Mouse (Mus musculus): ENCODE results near the gene Map4k4. TPM values are rescaled to one million over a fixed set of nuclear protein-coding genes. Genes with fewer than 3 reads are reported as not detected.

The Map4k4 gene
- total RNA-seq, 2 experiments from 2014 or later, result 108 to 109 TPM

- DNase-seq, result peak in 1 of 2 experiments; percentile 51
Measured at GRCm38 (mm10) chr1:40000899-40001298, 100.2 kb downstream of the Map4k4 start.

GRCm38 (mm10) chr1:40002129-40002727, 101.5 kb downstream of the Map4k4 start:
- DNase-seq, result no peak

DNA sequence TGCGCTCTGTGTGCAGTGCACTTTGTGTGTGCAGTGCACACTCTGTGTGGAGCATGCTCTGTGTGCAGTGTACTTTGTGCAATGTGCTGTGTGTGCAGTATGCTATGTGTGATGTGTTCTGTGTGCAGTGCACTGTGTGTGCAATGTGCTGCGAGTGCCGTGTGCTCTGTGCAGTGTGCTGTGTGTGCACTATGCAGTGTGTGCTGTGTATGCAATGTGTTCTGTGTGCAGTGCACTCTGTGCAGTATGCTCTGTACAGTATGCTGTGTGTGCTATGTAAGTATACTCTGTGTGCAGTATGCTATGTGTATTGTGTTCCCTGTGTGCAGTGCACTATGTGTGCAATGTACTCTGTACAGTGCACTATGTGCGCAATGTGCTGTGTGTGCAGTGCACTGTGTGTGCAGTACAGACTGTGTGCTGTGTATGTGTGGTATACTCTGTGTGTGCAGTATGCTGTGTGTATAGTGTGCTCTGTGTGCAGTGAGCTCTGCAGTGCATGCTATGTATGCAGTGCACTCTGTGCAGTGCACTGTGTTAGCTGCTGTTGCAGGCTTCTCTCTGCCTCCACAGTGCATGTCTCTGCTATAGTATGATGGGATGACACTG, 105.4 kb downstream of the Map4k4 start:
- no peak for DNase-seq

DNA sequence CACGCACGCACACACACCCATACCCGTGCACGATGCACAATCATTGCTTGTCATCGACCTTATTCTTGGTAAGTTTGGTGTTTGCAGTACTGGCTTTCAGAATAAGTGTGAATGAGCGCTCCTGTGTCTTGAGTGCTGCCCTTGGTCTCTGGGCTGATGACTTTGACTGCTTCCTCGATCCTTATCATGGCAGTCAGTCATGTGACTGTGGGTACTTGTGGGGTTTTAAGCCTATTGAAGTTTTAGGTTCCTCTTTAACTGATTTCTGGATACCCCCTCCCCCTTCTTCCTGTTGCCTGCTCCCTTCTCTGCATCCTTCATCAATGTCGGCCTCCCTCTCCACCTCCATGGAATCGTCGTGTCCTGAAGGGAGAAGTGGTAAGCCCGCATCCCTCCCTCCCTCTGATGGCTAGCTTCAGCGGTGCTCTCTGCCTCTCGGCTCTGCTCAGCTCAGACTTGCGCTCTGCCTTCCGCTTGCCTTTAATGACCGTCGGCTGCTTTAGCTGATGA, 107.3 kb downstream of the Map4k4 start:
- DNase-seq, result no peak

DNA sequence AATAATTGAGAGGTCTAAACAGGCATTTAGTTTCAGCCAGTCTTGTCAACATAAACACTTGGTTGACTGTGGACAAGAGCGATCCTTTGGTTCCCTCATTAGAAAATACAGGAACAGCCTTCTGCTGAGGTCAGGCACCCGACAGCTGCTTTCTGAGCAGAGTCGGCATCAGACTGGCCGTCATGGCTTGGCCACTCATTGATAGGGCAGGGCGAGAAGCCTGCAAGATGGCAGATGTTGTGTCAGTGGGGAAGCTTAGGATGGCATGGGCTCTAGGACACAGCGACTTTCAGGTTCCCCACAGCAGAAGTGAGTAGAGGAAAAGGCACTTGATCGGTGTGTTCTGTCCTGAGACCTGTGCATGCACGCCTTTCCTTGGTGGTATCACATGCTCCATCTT, 112.0 kb downstream of the Map4k4 start:
- no peak for DNase-seq

DNA sequence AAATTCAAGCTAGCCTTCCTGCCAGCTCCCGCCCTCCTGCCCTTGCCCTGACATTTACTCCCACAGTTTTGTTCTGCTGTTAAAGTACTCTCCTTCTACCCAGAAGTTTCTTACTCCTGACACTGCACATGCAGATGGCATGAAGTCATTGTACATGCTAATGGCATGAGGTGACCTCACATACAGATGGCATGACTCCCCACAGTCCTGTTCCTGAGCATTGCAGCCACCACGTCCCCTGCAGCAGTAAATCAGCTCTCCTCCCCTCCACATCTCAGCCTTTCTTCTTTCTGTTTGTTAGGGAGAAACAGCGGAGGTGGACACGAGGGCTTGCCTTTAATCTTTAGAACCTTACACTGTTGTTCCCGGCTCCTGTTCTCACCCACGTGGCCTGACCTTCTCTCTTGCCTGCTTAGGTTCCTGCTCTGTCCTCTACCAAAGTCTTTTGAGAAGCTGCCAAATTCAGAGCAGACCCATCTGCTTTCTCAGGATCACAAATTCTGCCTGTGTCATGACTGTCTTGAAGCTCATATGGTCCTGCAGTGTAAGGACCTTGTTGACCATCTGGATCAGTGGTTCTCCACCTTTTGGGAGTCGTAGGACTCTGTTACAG, 114.5 kb downstream of the Map4k4 start:
- DNase-seq, result no peak

DNA sequence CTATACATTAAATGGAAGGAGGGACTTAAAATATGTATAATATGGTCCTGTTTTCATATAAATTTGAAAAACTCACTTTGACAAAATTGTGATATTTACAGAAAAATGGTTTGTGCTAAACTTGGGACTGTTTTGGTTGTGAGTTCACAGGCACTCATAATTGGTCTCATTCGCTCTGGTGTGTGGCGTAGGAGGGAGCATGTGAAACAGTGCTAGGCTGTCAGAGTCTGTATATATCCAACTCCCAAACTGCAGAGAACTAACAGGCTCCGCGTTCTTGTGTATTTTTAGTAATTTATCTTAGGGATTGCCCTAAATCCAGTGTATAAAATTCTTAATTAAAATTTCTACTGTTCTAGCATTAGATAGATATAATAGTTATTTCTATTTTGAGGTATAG, 120.9 kb downstream of the Map4k4 start:
- no peak for DNase-seq

- no peak for DNase-seq
Measured at GRCm38 (mm10) chr1:40022472-40023135, 121.9 kb downstream of the Map4k4 start.

DNA sequence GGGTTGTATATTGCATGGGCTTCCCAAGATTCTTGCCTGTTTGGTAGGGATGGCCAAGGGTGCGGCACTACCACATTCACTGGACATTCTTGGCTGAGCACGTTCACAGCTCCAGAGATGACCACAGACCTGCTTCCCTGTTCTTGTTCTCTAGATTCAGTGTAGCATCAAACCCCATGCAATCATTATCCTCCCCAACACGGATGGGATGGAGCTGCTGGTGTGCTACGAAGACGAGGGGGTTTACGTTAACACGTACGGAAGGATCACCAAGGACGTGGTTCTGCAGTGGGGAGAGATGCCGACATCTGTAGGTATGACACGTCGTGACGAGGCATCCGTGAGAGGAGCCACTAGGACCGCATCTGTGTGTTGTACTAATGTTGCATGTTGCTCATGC, 122.5 kb downstream of the Map4k4 start:
- no peak for DNase-seq

GRCm38 (mm10) chr1:40023748-40024147, 123.0 kb downstream of the Map4k4 start:
- DNase-seq, result no peak

- DNase-seq, result no peak
Measured at GRCm38 (mm10) chr1:40024554-40025320, 124.0 kb downstream of the Map4k4 start.

DNA sequence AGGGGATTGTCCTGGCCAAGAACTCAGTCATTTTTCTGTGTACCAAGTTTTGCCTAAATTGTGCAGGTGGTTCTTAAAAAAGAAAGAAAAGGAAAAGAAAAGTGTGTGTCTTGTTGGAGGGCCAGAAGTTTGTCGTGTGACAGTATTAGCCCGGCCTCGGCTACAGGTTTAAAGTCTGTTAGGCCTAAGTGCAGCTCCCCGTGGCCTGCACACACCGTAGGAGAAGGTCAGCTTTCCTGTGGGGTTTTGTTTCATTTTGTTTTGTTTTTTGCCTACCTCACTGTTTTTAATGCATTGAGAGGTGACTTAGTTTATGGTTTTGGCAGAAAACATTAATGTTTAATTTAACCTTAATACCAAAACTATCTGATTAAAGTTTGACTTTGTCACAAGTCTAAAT, 124.7 kb downstream of the Map4k4 start:
- DNase-seq, result no peak

DNA sequence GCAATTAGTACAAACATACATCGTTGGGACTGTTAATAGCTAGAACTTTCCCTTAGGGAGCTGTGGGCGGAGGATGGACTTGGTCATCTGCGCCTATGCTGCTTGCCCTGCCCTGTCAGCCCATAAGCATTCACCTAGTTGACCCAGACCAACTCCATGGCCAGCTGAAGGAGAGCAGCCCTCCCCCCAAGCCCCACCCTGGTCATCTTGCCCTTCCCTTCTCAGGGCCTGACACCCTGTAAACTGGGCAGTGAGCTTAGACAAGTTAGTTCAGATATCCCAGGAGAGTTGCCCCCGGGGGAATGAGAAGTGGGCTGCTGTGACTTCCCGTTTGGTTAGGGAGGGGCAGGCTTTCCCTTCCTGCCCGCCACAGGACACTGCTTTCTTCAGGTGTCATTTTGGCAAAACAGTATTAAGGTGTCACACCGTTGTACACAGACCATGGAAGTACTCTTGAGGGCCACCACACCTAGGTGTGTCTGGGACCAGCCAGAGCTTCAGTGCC, 126.5 kb downstream of the Map4k4 start:
- no peak for DNase-seq

DNA sequence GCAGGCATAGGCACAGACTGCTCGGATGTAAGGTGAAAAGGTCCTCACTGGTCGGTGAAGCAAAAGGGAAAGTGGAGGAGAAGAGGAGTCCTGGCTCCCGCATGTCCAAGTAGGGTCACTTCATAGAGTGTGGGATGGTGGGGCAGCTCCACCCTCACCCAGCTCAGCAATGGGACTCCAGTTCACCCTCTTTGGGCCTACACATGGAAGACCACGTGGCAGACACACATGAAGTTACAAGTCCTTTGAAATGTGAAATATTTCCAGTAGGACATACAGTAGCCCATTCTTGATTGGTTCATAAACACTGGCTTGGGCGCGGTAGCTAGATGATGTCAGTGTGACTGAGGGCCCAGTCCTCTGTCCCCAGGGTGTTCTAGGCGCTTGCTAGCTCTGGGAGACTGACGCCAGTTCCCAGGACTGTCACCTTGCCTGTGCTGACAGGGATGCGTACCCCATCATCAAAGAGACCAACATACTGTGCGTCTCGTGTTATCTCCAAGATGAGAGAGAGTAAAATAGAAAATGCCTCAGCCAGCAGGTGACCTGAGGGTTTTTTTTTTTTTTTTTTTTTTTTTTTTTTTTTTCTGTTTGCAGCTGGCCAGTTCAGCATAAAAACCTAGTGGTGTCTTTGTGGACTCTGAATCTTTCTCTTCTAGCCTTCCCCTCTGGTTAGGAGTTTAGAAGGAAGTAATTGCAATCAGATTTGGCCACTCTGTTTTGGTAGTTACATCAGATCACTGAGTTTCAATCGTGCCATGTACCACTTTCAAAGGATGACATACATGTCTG, 127.7 kb downstream of the Map4k4 start:
- DNase-seq, result no peak

DNA sequence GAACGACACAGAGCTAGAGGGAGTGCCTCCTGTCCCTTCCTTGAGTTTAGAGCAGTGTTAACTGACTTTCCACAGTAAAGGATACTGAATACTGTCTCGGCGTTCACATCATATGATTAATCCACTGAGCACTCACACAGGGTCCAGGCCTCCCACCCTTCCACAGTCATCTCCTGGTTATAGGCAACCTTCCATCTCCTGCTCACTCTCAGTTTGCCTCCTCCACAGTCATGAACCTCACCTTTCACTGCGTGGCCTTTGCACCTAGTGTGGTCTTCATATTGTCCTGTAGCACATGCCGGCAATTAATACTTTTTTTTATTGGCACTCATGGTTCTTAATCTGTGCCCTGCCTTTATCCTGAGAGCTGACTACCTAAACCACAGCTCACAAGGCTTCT, 128.9 kb downstream of the Map4k4 start:
- no peak for DNase-seq

DNA sequence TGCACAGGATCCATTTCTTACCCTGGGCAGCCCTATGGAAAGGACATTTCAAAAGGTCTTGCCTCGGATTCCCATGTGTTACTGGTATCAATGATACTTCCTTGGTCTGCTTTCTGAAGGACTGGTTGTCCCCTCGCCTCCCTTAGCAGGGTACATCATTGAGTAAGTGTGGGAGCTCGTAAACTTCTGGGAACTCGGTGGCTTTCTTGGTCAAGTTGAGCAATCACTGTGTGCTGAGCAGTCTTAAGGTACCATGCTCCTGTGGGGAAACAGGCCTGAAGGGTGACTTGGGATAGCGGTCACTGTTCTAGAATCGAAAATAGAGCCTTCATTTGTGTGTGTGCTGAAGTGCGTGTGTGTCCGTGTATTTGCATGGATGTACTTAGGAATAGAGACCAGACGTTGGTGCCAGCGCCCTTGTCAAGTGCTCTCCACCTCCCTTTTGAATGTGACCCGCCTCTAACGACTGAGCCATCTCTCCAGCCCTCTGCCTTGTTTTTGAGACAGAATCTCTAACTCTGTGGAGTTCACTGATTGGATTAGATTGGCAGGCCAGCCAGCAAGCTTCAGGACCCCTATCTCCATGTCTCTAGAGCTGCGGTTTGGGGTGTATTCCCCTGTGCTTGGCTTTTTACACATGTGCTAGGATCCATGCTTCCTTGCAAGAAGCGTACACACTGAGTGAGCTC, 129.7 kb downstream of the Map4k4 start:
- no peak for DNase-seq

GRCm38 (mm10) chr1:40030976-40031356, 130.3 kb downstream of the Map4k4 start:
- no peak for DNase-seq

GRCm38 (mm10) chr1:40031626-40032025, 130.9 kb downstream of the Map4k4 start:
- no peak for DNase-seq

DNA sequence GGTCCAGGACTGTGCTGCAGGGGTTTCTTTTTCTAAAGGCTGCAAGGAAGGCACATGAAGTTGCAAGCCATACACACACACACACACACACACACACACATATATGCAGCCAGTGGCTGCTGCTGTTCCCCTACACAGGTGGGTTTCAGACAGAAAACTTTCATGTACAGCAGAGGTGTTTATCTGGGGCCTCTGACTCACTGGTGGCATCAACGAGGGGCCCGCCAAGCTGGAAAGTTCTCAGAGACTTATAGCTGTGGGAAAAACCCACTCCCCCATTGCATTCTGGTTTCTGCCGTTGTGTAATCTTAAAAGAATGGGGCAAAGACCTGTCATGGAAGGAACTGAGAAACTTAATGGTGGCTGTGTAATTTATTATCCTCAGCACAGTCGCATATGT, 132.6 kb downstream of the Map4k4 start:
- DNase-seq, result no peak

DNA sequence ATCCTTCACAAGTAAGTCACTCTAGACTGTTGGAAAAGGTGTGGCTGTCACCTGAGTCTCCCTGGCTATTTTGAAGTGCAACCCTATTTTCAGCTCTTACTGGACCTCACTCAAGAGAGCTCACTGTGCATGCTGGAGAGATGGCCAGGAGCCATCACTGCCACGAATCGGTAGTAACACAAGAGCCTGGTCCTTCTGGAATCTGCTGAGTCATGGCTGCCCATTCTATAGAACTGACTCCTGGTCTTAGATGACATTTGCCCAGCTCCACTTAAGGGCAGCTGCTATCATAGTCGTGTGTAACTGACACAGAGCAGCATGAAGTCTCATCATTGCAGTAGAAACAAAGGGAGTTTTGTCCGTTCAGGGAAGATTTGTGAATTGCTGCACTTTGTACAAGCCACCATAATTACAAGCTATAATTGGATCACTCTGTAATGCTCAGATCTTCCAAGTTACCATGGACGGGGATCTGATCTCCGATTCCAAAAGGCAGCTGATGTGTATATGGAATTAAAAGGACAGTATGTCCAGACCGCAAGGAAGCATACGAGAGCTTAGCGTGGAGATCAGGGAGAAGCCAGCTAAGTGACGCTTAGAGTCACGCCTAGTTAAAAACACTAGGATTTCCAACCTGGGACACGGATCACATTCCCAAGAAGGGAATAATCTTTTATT, 133.2 kb downstream of the Map4k4 start:
- DNase-seq, result peak; percentile 57 to 70

All from heart, adult 18-20 months (tissue).